Mouse (Mus musculus) heart, postnatal 0 days (tissue): Measurements from ENCODE around the gene Adgrv1. TPM values are rescaled to one million over a fixed set of nuclear protein-coding genes. Genes with fewer than 3 reads are reported as not detected.
A peak's percentile ranks its signal among the peaks of the same experiment; 100 is the strongest.

ENCODE experiments used
- ATAC-seq: fragments of 200-750 bp; cut with Nextera tagmentation; 2 replicates; pipeline ENCODE4 v1.8.0; 2017; ENCODE audit warnings: low read depth, moderate number of reproducible peaks, moderate library complexity; ENCODE audit not compliant: insufficient read depth
- DNase-seq: peaks from one replicate; pipeline ENCODE4 v3.0.0-alpha.2; 2016; ENCODE audit warnings: low spot score
- H3K27ac ChIP-seq: fragments of 300-500 bp; sonication (generic); 2 replicates; pipeline ENCODE4 v1.5.1; 2014; ENCODE audit warnings: low read depth, mild to moderate bottlenecking
- H3K27me3 ChIP-seq: fragments of 300-500 bp; sonication (generic); 2 replicates; pipeline ENCODE4 v1.6.1; 2014; ENCODE audit warnings: low read length, mixed read lengths; ENCODE audit not compliant: control insufficient read depth, insufficient read depth
- H3K36me3 ChIP-seq: fragments of 300-500 bp; sonication (generic); replicated peaks from 2 replicates; pipeline ENCODE4 v1.6.1; 2014; ENCODE audit warnings: low read length, mixed read lengths; ENCODE audit not compliant: control insufficient read depth, insufficient read depth
- H3K4me1 ChIP-seq: fragments of 300-500 bp; sonication (generic); 2 replicates; pipeline ENCODE4 v1.6.1; 2014; ENCODE audit warnings: antibody characterized with exemption; ENCODE audit not compliant: control insufficient read depth, insufficient read depth
- H3K4me2 ChIP-seq: fragments of 300-500 bp; sonication (generic); 2 replicates; pipeline ENCODE4 v1.6.1; 2014; ENCODE audit warnings: low read depth, mild to moderate bottlenecking, low read length, moderate library complexity
- H3K4me3 ChIP-seq: fragments of 300-500 bp; sonication (generic); 2 replicates; pipeline ENCODE4 v1.5.1; 2014; ENCODE audit warnings: low read depth, low read length
- H3K9ac ChIP-seq: fragments of 300-500 bp; sonication (generic); replicated peaks from 2 replicates; pipeline ENCODE4 v1.6.1; 2014; ENCODE audit warnings: low read depth, low read length, mixed read lengths
- H3K9me3 ChIP-seq: fragments of 300-500 bp; sonication (generic); replicated peaks from 2 replicates; pipeline ENCODE4 v1.6.1; 2016; ENCODE audit warnings: low read length; ENCODE audit not compliant: control insufficient read depth
- CTCF ChIP-seq: IDR thresholded peaks from 2 replicates; pipeline ENCODE4 v1.5.1; 2016; ENCODE audit warnings: antibody characterized with exemption, control low read depth, low read depth
- EP300 ChIP-seq: IDR thresholded peaks from 2 replicates; pipeline ENCODE4 v1.6.1; 2016; ENCODE audit warnings: antibody characterized with exemption, low read depth
- WGBS: fragments of 180-500 bp; shearing (Covaris S2); extraction: QIAGEN DNeasy Blood & Tissue Kit; methylation state at CpG from one replicate; pipeline ENCODE4 v1.1.7; 2014; 5-methylcytosine and 5-hydroxymethylcytosine counted together
- polyA plus RNA-seq: library from polyadenylated mRNA; unstranded; fragments of >200 nt; fragmentation: Nextera tagmentation; extraction: Ambion mirVana; gene quantifications from 2 replicates; pipeline ENCODE4 v1.2.1, GENCODE M21; 2015
- total RNA-seq: library from RNA; depleted of rRNA; stranded (reverse); fragments of >200 nt; gene quantifications from 2 replicates; pipeline ENCODE4 v1.2.3, GENCODE M21; 2014; ENCODE audit warnings: low replicate concordance

The Adgrv1 gene
- total and polyA plus RNA-seq, 2 experiments from 2014 or later, result 0.68 to 10.5 TPM

- DNase-seq (no peak), ATAC-seq (peak; percentile 37; the same call in 1 of the 2 replicates)
- 63% methylated on average over 4 of the region's 4 CpGs for WGBS
- Histone ChIP-seq H3K27me3 (no peaks in the 10 kb centered on the region), H3K4me2 (no peak overlapping the region), H3K4me3 (no peak overlapping the region), H3K4me1 (peaks cover 45% of the 10 kb centered on the region), H3K9me3 (no peaks in the 10 kb centered on the region), H3K36me3 (no peaks in the 10 kb centered on the region), H3K9ac (no peak overlapping the region), H3K27ac (peak overlapping the region; percentile 88)
- no peak for TF ChIP-seq CTCF
- no peak for TF ChIP-seq EP300
Observed at GRCm38 (mm10) chr13:81133336-81133735, 499.6 kb downstream of the Adgrv1 start.

- ATAC-seq, result no peak
- Histone ChIP-seq H3K27ac (peak overlapping the region; percentile 88), H3K9ac (no peak overlapping the region), H3K36me3 (no peaks in the 10 kb centered on the region), H3K4me1 (peaks cover 45% of the 10 kb centered on the region), H3K27me3 (no peaks in the 10 kb centered on the region), H3K9me3 (no peaks in the 10 kb centered on the region), H3K4me2 (no peak overlapping the region), H3K4me3 (no peak overlapping the region)
- TF ChIP-seq EP300, result no peak
- no peak for TF ChIP-seq CTCF
- WGBS, result 70% methylated on average over 5 of the region's 5 CpGs
- DNase-seq, result peak; percentile 15
Observed at GRCm38 (mm10) chr13:81132691-81133090, 500.3 kb downstream of the Adgrv1 start.

- H3K36me3 ChIP-seq, result no peaks in the 10 kb centered on the region
- no peaks in the 10 kb centered on the region for H3K9me3 ChIP-seq
- 0 out of 2 replicates have a peak overlapping the region, but pooled peaks have one; percentile 8 for H3K9ac ChIP-seq
- H3K27me3 ChIP-seq, result no peaks in the 10 kb centered on the region
- peak overlapping the region; percentile 88 for H3K27ac ChIP-seq
- ATAC-seq (peak; percentile 70), DNase-seq (peak; percentile 75)
- TF ChIP-seq EP300 (peak; percentile 82), CTCF (no peak)
- no peak overlapping the region for H3K4me3 ChIP-seq
- H3K4me1 ChIP-seq, result peaks cover 40% of the 10 kb centered on the region
- H3K4me2 ChIP-seq, result 0 out of 2 replicates have a peak overlapping the region, but pooled peaks have one; percentile 10
- 11% methylated on average over 6 of the region's 6 CpGs for WGBS
Observed at GRCm38 (mm10) chr13:81131860-81132259, 501.1 kb downstream of the Adgrv1 start.

- DNase-seq (peak; percentile 20), ATAC-seq (no peak; the same call in 1 of the 2 replicates)
- no peak overlapping the region for H3K4me3 ChIP-seq
- H3K9ac ChIP-seq, result no peak overlapping the region
- H3K4me2 ChIP-seq, result no peak overlapping the region
- no peaks in the 10 kb centered on the region for H3K36me3 ChIP-seq
- H3K4me1 ChIP-seq, result peaks cover 38% of the 10 kb centered on the region
- TF ChIP-seq EP300 (no peak), CTCF (no peak)
- 29% methylated on average over 4 of the region's 4 CpGs for WGBS
- H3K9me3 ChIP-seq, result no peaks in the 10 kb centered on the region
- H3K27me3 ChIP-seq, result no peaks in the 10 kb centered on the region
- peak overlapping the region; percentile 88 for H3K27ac ChIP-seq
Observed at GRCm38 (mm10) chr13:81130742-81131524, 502.0 kb downstream of the Adgrv1 start.

GRCm38 (mm10) chr13:81125846-81126245, 507.1 kb downstream of the Adgrv1 start:
- Histone ChIP-seq H3K9me3 (no peaks in the 10 kb centered on the region), H3K4me3 (no peak overlapping the region), H3K4me1 (peaks cover 4% of the 10 kb centered on the region; the same call in 1 of the 2 replicates), H3K9ac (no peak overlapping the region), H3K4me2 (no peak overlapping the region), H3K27me3 (no peaks in the 10 kb centered on the region), H3K27ac (no peak overlapping the region), H3K36me3 (no peaks in the 10 kb centered on the region)
- DNase-seq, result no peak
- WGBS, result 66% methylated on average over 4 of the region's 4 CpGs
- no peak for TF ChIP-seq EP300
- TF ChIP-seq CTCF, result no peak
- no peak for ATAC-seq
